Mouse (Mus musculus): ENCODE measurements at regions not wholly inside any gene's neighbourhood (a gene's known extent, or its start where the extent isn't known, plus 50 kb on each side); places are given as distances from the start of the nearest gene placed in this dataset.

DNA sequence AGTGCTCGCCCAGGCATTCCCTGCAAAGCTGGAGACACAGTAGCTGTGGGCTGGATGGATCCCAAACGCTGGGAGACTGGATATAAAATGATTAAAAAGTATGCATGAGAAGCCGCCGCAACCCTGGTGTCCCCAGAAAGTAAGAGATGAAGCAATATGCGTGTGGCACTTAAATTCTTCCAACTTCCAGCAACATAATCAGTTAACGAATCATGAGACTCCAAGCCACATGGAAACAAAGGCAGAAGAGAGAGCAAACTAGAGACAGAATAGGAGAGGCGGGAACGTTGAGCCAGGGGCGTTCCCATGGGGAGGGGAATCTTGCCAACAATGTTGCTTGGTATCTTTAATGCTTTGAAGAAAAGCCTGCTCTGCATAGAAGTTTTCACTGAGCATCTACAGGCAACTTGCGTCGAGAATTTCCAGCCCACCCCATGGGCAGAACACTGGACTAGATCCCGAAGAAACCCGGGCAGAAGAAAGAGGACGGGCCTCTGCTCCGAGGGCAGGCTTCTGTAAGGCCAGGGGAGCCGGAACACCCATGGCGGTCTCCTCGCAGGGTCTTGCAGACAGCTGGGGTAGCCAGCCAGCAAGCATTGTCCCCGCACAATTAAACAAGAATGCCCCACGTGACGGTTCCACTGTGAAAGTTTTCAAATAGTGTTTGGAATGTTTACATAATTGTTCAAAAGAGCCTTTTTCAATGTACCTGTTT is 333.7 kb downstream of the 3100002H09Rik start:
- no peak for ATAC-seq (replicated peaks; ENCODE audit: low FRiP score, poor library complexity, severe bottlenecking)

DNA sequence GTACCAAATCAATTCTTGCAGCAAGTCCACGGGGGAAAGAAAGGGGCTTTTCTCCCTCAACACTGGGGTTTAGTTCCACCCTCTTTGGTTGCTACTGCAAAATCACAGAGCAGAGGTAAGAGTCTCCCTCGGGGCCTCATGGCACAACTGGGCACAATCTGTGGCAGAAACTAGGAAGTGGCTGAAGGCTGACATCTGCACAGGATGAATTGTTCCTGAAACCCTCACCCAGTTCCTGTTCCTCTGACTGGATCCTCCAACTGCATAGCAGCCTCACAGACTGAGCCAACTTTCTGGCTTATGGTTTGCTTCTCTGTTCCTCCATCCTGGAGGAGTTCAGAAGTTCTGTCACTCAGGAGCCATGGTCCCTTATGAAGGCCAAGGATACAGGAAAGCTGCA is 338.6 kb downstream of the 3100002H09Rik start:
- ATAC-seq (replicated peaks; ENCODE audit: low FRiP score, poor library complexity, severe bottlenecking) = no peak

DNA sequence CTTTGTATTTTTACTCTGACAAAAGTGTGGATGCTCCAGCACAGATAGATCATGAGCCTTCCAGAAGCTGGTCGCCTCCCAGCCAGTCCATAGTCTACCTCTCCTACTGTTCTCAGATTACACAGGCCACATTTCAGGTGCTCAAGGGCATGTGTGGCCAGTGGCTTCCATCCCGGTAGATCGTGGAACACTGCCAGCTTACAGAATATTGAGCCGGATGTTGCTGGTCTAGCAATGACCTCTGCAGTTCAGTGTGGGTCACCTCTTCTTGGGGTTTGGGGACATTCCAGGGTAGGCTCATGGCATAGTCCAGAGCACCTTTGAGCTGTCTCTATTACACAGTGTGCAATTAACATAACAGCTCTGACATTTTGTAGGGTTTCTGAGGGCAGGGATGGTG is 342.2 kb downstream of the 3100002H09Rik start:
- ATAC-seq (replicated peaks; ENCODE audit: low FRiP score, poor library complexity, severe bottlenecking) = no peak

DNA sequence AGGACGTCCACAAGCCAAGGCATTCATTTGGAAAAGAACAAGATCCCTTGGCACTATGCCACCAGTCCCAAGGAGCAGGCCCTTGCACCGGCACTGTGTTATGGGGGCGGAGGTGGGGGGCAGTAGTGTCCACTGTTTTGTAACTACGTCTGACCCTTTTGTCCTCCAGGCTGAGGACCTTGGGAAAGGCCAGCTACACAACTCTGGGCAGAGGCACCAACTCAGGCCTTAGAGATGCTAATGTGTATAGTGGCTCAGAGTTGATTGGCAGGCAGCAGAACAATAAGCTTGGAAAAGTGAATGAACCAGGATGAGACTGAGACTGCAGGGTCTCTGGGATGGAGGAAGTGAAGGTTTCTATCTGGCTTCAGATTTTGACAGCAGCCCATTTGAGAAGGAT is 344.0 kb downstream of the 3100002H09Rik start:
- no peak for ATAC-seq (replicated peaks; ENCODE audit: low FRiP score, poor library complexity, severe bottlenecking)

DNA sequence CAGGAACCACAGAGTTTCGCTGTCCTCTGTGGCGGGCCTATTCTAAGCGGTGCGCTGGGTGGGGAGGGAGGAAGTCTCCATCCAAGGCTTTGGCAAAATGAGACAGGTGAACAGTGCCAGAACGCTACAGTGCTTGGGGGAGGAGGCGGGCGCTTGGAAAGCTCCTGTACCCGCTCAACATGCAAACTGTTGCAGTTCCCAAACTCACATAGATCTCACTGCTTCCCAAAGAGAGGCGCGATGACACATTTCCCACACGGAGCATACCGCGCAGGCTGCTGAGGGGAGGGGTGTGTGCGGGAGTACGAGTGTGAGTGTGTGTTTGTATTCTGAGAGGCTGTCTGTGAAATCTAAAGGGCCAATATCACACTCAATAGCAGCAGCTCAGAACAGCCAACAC is 345.1 kb downstream of the 3100002H09Rik start:
- no peak for ATAC-seq (replicated peaks; ENCODE audit: low FRiP score, poor library complexity, severe bottlenecking)

DNA sequence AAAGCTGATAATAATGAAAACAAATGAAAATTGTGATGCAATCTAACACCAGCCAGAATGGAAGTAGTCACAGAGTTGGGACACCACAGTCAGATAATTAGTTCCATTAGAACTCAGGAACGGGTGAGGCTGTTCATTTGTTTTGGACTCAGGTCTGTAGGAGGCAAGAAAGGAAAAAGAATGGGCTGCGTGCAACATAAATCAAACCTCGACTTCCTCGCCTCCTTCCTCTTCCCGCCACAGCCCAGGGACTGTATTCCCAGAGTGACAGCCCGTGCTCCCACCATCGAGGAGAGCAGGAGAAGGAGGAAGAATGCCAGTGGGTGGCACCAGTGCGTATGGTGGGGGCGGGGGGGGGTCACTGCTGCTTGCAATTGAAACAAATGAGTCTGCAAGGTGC is 339.2 kb upstream of the 4930535I16Rik start:
- ATAC-seq (replicated peaks; ENCODE audit: low FRiP score, poor library complexity, severe bottlenecking) = no peak

DNA sequence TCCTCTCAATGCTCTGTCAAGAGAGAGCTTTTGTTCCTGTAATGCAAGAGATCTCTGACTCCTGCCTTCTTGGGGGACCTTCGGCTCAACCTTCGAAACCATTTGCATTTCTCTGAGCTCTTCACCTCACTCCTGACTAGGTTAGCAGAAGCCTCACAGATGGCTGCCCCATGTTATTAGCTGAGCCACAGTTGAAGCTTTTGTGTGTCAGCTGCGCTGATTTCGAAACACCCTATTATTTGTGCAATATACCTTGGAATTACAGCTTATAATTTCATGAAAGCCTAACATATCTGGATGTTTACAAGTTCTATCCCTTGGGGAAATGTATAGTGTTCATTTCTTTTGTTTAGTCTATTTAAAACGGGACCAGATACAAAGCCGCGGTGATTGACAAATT is 338.7 kb upstream of the 4930535I16Rik start:
- no peak for ATAC-seq (replicated peaks; ENCODE audit: low FRiP score, poor library complexity, severe bottlenecking)

DNA sequence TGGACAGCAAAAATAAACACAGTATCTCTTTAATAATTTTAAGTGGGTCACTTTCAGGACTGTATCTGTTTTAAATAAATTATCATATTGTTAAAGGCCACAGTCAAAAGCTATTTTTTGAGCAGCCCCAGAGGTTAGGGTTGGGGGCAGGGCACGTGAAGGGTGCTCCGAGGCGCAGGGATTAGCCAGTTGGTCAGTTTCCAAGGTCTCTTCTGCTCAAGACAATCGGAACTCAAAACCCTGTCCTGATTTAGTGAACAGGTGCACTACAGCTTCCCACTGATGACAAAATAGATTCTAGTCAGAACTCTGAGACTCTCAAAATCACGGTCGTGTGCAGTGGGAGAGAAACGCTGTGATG is 337.3 kb upstream of the 4930535I16Rik start:
- ATAC-seq (replicated peaks; ENCODE audit: low FRiP score, poor library complexity, severe bottlenecking) = no peak

DNA sequence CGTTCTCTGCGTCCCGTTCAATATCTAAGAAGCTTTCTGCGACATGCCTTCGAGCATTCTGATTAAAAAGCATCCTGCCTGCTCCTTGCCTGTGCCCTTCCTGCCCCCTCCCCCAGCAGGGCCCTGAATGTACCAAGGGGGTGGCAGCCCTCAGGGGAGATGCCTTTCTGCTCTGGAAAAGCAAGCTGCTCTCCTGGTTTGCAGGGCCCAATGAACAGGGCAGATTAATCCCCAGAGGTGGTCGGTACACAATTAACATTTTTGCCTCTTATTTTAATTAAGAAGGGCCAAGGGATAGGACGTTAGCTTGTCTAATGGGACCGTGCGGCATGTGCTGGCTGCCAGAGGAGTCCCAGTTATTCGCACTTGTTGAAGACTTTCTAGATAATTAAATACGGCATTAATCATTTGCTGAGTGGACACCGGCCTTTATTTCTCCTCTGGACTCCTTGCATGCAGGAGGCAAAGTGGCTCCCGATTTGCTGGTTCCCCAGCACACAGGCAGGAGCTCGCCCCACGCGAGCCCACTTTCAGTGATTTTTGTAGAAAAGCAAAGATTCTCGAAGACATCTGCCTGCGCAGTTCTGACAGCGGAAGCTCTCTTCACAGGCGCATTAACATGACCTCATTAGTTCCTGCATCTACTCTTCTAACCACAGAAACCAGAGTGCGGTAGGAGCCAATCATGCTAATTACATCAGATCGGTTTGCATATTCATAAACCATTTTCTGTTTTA is 336.8 kb upstream of the 4930535I16Rik start:
- ATAC-seq (replicated peaks; ENCODE audit: low FRiP score, poor library complexity, severe bottlenecking) = no peak

DNA sequence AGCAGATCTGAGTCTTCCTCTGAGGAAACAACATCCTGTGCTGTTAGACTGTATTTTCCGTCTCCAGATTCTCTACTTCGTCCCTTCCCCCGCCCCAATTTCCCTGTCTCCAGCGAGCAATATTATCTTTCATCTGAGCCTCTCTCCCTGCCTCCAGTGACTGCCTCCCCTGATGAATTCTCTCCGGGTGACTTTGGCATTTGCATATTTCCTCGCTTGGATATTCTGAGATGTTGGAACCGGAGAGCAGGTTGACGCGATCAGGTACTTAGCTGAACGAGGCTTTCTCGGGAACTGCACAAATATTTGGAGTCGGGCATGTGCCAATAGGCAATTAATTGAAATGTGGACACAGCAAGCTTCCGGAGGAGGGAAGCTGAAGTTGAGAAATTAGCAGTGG is 323.8 kb upstream of the 4930535I16Rik start:
- ATAC-seq (replicated peaks; ENCODE audit: low FRiP score, poor library complexity, severe bottlenecking) = no peak

DNA sequence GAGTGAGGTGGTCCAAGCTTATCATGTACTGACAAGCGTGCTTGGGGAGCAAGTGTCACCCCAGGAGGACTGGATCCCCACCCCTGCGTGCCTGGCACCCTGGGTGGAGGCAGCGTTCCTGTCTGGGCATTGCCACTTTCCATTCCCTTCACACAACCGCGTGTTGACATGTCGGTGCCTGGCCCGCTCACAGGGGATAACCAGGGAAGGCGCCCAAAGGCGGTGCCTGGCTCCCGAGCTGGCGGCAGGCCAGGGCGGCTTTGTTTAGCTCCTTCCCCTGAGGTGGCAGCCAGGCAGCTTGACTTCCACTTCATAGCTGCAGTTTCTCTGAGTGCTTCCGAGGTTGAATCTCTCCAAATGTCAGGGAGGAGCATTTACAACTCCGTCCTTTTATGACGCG is 318.7 kb upstream of the 4930535I16Rik start:
- no peak for ATAC-seq (replicated peaks; ENCODE audit: low FRiP score, poor library complexity, severe bottlenecking)

DNA sequence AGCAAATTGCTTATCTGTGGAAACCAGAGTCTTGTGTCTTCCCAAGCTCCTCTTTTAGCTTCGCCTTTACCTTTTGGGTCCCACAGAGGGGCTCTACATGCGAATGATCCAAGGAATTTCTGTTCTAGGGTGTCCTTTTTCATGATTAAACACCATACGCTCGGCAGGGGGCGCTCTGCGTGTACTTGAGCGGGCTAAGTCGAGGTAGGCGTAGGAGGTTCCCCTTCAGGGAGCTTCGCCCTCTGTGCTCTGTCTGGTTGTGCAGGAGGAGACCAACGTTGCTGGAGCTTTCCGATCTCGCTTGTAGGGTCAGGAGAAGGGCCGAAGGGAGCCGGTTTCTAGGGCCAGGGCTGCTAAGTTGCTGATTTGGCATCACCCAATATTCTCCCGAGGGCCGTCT is 310.7 kb upstream of the 4930535I16Rik start:
- no peak for ATAC-seq (replicated peaks; ENCODE audit: low FRiP score, poor library complexity, severe bottlenecking)

DNA sequence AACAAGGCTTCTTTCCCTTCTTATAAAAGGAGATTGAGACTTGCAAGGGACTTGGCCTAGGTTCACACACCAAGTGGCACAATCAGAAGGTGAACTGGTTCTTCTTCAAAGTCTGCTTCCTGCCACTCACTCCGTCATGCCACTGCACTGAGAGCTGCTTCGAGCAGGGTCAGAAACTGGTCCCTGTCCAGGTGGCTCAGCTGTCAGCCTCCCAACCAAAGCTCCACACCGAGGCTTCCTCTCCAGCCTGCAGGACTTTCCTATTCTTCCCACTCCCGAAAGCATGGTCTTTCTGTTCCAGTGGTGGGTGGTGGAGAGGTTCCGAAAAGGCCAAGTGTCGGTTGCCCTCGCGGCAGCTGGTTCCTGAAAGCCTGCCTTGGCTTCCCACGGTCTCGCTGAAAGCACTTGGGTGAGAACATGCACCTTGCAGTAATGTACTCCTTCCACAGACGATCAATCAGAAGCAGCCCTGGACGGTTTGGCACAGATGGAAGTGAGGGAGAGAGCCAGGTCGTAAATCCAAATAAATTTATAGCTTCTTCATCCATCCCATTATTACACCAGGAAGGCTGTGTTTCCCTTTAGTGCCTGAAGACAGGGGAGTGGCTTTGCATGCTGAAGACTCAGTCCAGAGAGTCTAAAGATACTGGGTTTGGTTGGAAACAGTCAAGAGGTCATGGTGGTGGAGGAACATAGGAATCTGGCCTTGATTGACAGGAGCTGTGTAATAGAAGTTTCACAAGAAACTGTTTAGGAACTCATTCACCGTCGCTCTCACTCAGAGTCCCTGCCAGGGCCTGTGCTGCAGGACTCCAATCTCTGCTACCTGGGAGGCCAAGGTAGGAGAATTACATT is 306.1 kb upstream of the 4930535I16Rik start:
- no peak for ATAC-seq (replicated peaks; ENCODE audit: low FRiP score, poor library complexity, severe bottlenecking)

DNA sequence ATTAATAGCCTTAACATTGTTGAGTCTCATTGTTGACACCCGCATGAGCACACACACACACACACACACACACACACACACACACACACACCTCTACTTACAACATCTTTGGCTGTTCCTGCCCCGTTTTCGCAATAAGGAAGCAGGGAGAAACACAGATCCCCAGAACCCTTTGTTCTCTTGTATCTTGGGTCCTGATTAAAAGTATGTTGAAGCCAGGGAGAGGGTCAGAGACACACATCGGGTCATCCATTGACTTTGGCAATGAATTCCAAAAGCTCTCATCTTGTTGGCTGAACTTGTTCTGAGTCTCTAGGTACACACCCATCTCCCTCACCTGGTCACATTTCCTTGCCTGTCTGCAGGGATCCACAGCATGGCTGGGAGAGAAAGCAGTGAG is 303.9 kb upstream of the 4930535I16Rik start:
- ATAC-seq (replicated peaks; ENCODE audit: low FRiP score, poor library complexity, severe bottlenecking) = no peak

DNA sequence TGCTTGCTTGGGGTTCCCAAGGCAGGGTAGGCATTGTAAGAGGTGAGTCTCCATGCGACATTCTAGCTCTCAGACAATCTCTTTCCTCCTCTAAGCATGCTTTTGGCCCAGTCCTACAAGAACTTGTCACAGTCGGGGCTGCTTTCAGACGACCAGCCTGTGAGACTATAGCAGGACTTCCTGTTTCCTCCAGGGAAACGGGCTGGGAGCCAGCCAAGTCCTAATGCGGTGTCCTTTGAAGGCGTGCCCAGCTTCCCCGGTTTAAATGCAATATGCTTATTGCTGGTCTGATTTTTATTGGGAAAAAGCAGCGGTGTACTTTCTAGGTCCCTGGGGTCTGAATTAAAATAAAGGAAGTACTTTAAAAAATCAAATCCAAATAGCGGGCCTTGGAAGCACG is 299.4 kb upstream of the 4930535I16Rik start:
- no peak for ATAC-seq (replicated peaks; ENCODE audit: low FRiP score, poor library complexity, severe bottlenecking)

DNA sequence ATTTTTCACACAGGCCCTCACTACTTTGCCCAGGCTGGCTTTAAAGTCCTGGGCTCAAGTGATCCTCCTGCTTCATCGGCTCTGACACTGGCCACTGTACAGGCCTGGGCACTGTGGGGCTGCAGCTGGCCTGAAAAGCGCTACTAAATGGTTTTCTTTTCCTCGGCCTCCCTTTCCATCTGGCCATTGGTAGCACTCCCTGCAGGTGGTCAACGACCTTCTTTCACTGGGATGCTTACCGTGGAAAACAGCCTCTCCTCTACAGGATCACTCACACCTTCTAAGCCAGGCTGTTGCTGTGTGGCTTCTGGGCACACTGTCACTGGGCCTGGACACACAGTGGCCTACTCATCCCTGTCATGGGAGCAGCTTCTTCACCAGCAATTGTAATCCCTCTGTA is 298.5 kb upstream of the 4930535I16Rik start:
- no peak for ATAC-seq (replicated peaks; ENCODE audit: low FRiP score, poor library complexity, severe bottlenecking)

DNA sequence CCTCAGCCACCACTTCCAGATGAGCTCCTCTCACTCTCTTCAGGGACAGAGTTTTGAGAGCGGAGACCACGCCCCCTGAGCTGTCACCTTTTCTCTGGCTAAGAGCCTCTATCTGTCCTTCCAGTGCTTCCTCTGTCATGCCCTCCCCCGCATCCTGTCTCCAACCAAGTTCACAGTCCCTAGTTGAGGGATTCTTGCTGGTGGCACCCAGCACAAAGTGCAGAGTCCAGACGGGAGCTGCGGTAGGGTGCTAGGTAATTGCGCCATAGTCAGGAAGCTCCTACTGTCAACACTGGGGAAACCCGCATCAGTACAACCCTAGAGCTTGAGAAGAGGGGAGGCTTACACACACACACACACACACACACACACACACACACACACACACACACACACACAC is 297.3 kb upstream of the 4930535I16Rik start:
- no peak for ATAC-seq (replicated peaks; ENCODE audit: low FRiP score, poor library complexity, severe bottlenecking)

DNA sequence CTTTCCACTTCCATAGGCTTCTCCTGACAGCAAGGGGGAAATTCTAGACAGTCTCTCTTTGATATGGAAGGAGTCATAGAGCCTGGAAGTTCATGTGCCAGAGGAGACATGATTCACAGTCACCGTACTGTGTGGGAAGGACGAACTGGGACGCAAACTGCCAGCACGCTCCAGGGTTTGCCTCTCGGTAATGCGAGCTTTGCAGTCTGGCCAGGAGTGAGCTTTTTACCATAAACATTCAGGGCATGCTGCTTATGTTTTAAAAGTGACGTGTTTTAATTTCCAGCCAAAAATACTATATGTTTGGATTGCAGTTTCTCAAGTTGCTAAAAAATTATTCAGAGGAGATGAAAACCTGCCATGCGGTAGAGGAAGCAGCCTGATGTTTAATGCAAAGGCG is 292.3 kb upstream of the 4930535I16Rik start:
- no peak for ATAC-seq (replicated peaks; ENCODE audit: low FRiP score, poor library complexity, severe bottlenecking)

DNA sequence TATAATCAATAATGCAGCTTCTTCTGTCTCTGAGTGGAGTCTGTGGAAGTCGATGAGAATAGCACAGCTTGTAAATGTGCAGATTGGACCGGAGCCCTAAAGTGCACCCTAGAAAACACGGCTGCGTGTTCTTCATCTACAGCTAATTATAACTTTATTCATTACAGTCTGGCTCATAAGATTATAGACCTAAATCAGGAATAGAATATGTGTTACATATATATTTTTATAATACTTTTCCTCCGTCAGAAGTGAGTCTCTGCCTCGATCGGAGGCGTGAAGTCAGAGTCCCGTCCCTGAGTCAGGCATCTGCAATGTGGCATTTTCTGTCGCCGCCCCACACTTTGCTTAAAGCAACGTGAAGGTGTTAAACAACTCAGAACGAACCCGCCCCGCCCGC is 288.7 kb upstream of the 4930535I16Rik start:
- ATAC-seq (replicated peaks; ENCODE audit: low FRiP score, poor library complexity, severe bottlenecking) = no peak

DNA sequence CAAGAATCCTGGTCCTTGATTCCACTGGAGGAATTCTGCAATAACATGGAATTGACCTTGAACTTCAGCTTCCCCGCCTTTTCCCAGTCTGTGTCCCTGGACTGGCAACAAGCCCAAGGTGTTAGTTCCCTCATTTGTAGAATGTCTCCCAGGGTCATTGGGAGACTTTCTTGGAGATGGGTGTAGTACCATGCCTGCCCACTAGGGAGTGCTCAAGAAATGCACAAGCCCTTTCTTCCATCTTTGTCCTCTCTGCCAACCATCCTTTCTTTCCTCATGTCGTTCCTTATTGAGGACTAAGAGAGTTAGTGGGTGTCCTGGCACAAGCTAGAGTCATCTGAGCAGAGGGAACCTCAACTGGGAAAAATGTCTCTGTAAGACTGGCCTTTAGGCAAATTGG is 285.9 kb upstream of the 4930535I16Rik start:
- ATAC-seq (replicated peaks; ENCODE audit: low FRiP score, poor library complexity, severe bottlenecking) = no peak
